Mouse (Mus musculus) myocyte (in vitro differentiated cells): ENCODE data around the gene Zmynd8. TPM values are rescaled to one million over a fixed set of nuclear protein-coding genes. Genes with fewer than 3 reads are reported as not detected.

ENCODE experiments used
- H3K27me3 ChIP-seq: one replicate; pipeline ENCODE4 v1.6.1; 2011; ENCODE audit not compliant: control insufficient read depth, insufficient read depth, insufficient read length
- H3K36me3 ChIP-seq: one replicate; pipeline ENCODE4 v1.6.1; 2011; ENCODE audit not compliant: control insufficient read depth, insufficient read depth
- H3K4me2 ChIP-seq: one replicate; pipeline ENCODE4 v1.6.1; 2011; ENCODE audit warnings: low read depth, control low read depth
- H3K4me3 ChIP-seq: one replicate; pipeline ENCODE4 v1.5.1; 2011; ENCODE audit warnings: mild to moderate bottlenecking, control low read depth, moderate library complexity
- H3K79me2 ChIP-seq: one replicate; pipeline ENCODE4 v1.6.1; 2011; ENCODE audit not compliant: control insufficient read depth, insufficient read depth
- H3ac ChIP-seq: one replicate; pipeline ENCODE4 v1.6.1; 2011; ENCODE audit not compliant: control insufficient read depth, insufficient read length
- CEBPB ChIP-seq: IDR thresholded peaks from 2 replicates; pipeline ENCODE4 v1.6.1; 2011; ENCODE audit warnings: mild to moderate bottlenecking, moderate library complexity; ENCODE audit not compliant: poor library complexity, insufficient read depth, severe bottlenecking
- E2F4 ChIP-seq: IDR thresholded peaks from one replicate; pipeline ENCODE4 v1.6.1; 2011; ENCODE audit warnings: mild to moderate bottlenecking, control low read depth, moderate library complexity; ENCODE audit not compliant: insufficient read depth
- MAX ChIP-seq: IDR thresholded peaks from one replicate; pipeline ENCODE4 v1.6.1; 2011; ENCODE audit warnings: low read depth, mild to moderate bottlenecking, control low read depth
- MYOD1 ChIP-seq, 3 experiments: IDR thresholded peaks; one replicate each; pipeline ENCODE4 v1.6.1; 2011; ENCODE audit warnings: control low read depth in 2 of 3, low read depth in 2 of 3, mild to moderate bottlenecking in 2 of 3, moderate library complexity in 1 of 3; ENCODE audit not compliant: insufficient read length in 2 of 3, control insufficient read depth in 1 of 3
- MYOG ChIP-seq, 3 experiments: IDR thresholded peaks; one replicate each; pipeline ENCODE4 v1.6.1; 2011; ENCODE audit warnings: control low read depth in 2 of 3, low read depth in 2 of 3, mild to moderate bottlenecking in 2 of 3; ENCODE audit not compliant: insufficient read length in 2 of 3, control insufficient read depth in 1 of 3, insufficient read depth in 1 of 3
- POLR2A ChIP-seq: IDR thresholded peaks from one replicate; pipeline ENCODE4 v1.6.1; 2011; ENCODE audit warnings: low read depth, mild to moderate bottlenecking, control low read depth, moderate library complexity; ENCODE audit not compliant: insufficient read length
- POLR2AphosphoS2 ChIP-seq: IDR thresholded peaks from one replicate; pipeline ENCODE4 v1.6.1; 2011; ENCODE audit warnings: low read depth, control low read depth; ENCODE audit not compliant: insufficient read length
- REST ChIP-seq: IDR thresholded peaks from one replicate; pipeline ENCODE4 v1.6.1; 2011; ENCODE audit warnings: mild to moderate bottlenecking, control low read depth, moderate library complexity; ENCODE audit not compliant: insufficient read depth, insufficient read length
- SRF ChIP-seq: IDR thresholded peaks from one replicate; pipeline ENCODE4 v1.6.1; 2011; ENCODE audit warnings: low read depth; ENCODE audit not compliant: control insufficient read depth, insufficient read length
- TCF12 ChIP-seq: IDR thresholded peaks from one replicate; pipeline ENCODE4 v1.6.1; 2011; ENCODE audit warnings: mild to moderate bottlenecking, control low read depth; ENCODE audit not compliant: poor library complexity, insufficient read depth, severe bottlenecking
- TCF3 ChIP-seq: IDR thresholded peaks from one replicate; pipeline ENCODE4 v1.6.1; 2011; ENCODE audit warnings: low read depth, control low read depth; ENCODE audit not compliant: insufficient read length
- USF1 ChIP-seq: IDR thresholded peaks from one replicate; pipeline ENCODE4 v1.6.1; 2011; ENCODE audit warnings: low read depth, mild to moderate bottlenecking, control low read depth, moderate library complexity
- polyA plus RNA-seq: library from polyadenylated mRNA; unstranded; fragments of >200 nt; fragmentation: generic; extraction: Trizol; gene quantifications from one replicate; pipeline ENCODE4 v1.2.1, GENCODE M21; 2012; ENCODE audit warnings: missing spikeins

Zmynd8 gene
- polyA plus RNA-seq, 1 experiment = 20.9 TPM

- TF ChIP-seq TCF3 (no peak), MAX (no peak), MYOD1 (IDR thresholded peaks at IDR 0.05; ENCODE audit: control insufficient read depth in 1 of 3, insufficient read length in 2 of 3, low read depth in 2 of 3) (no peak), POLR2A (no peak), TCF12 (no peak)
Observed at GRCm38 (mm10) chr2:165885225-165885950, 13.4 kb downstream of the Zmynd8 start.

DNA sequence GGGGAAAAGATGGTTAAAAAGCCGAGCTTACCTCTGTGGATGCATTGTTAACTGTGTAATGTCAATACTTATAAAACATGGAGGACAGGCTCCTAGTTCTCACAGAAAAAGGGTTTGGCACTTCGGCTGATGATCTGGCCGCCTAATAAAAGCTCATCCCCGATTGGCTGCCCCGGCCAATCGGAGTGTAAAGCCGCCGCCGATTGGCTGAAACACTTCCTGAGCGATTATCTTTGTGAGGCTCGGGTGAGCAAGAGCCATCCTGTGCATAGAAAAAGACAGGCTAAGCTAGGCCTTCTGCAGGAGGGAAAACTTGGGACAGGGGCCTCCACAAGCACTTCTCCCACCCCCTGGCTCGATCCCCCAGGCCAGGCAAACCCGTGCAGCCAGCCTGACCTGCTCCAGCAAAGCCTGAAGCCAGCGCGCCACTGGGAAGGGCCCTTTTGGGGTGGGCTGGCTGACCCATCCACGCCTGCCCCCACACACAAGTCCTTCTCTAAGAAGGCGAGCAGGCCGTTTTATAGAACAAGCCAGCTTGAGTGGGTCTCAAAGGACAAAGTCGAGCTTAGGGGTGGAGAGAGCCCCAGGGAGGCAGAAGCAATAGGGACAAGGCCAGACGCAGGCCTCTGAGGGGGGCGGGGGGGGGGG is 14.1 kb downstream of the Zmynd8 start:
- Histone ChIP-seq H3K36me3 (no peaks in the 10 kb centered on the region), H3ac (peak overlapping the region; percentile 2), H3K79me2 (peaks cover 46% of the 10 kb centered on the region), H3K27me3 (no peaks in the 10 kb centered on the region), H3K4me2 (peak overlapping the region; percentile 96), H3K4me3 (peak overlapping the region; percentile 40)
- no peak for TF ChIP-seq POLR2AphosphoS2
- no peak for TF ChIP-seq TCF3
- TF ChIP-seq MAX = no peak
- TF ChIP-seq USF1 = no peak
- no peak for TF ChIP-seq MYOG (IDR thresholded peaks at IDR 0.05; ENCODE audit: control insufficient read depth in 1 of 3, insufficient read depth in 1 of 3, insufficient read length in 2 of 3, low read depth in 2 of 3)
- peak; percentile 37 for TF ChIP-seq POLR2A

More at GRCm38 (mm10) chr2:165885225-165885950, 13.4 kb downstream of the Zmynd8 start:
- no peaks in the 10 kb centered on the region for H3K27me3 ChIP-seq
- H3K4me3 ChIP-seq = peak overlapping the region; percentile 40
- H3K36me3 ChIP-seq = no peaks in the 10 kb centered on the region
- H3K79me2 ChIP-seq = peaks cover 39% of the 10 kb centered on the region
- no peak overlapping the region for H3ac ChIP-seq
- peak overlapping the region; percentile 96 for H3K4me2 ChIP-seq

DNA sequence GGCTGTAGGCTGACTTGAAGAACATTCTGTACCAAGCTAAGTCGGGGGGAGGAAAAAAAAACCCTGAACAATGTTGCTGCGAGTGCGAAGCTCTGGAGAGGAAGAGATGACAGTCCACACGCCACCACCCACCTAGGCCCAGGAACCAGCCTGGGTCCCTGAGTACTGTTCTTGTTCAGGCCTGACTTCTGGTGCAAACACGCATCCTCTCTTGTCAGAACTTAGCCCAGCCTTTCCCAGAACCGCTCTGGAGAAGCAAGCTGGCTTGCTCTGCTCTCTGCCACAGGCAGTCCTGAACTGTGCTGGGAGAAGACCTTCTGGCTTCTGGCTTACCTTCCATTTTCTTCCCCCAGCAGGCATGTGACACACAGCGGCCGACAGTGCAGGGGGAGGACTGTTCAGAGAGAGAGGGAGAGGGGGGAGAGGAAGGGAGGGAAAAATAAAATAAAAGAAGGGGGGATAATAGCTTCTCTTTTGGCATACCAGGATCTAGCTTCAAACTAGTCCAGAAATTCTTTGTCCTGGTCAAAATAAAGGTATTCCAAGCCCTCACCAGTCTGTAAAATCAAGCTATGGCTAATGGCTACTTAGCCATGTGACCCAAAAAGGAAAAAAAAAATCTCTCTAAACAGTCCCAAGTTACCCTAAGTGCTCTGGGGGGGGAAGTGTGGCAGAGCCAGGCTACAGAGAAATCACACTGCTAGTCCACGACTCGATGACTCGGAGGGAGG is 14.8 kb downstream of the Zmynd8 start:
- Histone ChIP-seq H3K79me2 (peaks cover 53% of the 10 kb centered on the region), H3K27me3 (no peaks in the 10 kb centered on the region), H3K4me2 (peak overlapping the region; percentile 96), H3ac (peak overlapping the region; percentile 2), H3K4me3 (peak overlapping the region; percentile 40), H3K36me3 (no peaks in the 10 kb centered on the region)
- no peak for TF ChIP-seq TCF3
- no peak for TF ChIP-seq TCF12
- TF ChIP-seq SRF = no peak
- peak; percentile 66 for TF ChIP-seq USF1
- TF ChIP-seq POLR2AphosphoS2 = peak; percentile 21
- TF ChIP-seq CEBPB = no peak
- TF ChIP-seq MYOG (IDR thresholded peaks at IDR 0.05; ENCODE audit: control insufficient read depth in 1 of 3, insufficient read depth in 1 of 3, insufficient read length in 2 of 3, low read depth in 2 of 3) = no peak
- no peak for TF ChIP-seq REST
- peak; percentile 11 for TF ChIP-seq POLR2A
- no peak for TF ChIP-seq E2F4
- no peak for TF ChIP-seq MYOD1 (IDR thresholded peaks at IDR 0.05; ENCODE audit: control insufficient read depth in 1 of 3, insufficient read length in 2 of 3, low read depth in 2 of 3)
- no peak for TF ChIP-seq MAX

GRCm38 (mm10) chr2:165883006-165883405 is 15.8 kb downstream of the Zmynd8 start:
- H3K4me3 ChIP-seq = peak overlapping the region; percentile 40
- H3K36me3 ChIP-seq = peaks cover under 1% of the 10 kb centered on the region
- no peak for TF ChIP-seq SRF
- no peak for TF ChIP-seq USF1
- TF ChIP-seq MAX = no peak
- TF ChIP-seq TCF12 = no peak
- H3K27me3 ChIP-seq = no peaks in the 10 kb centered on the region
- H3K79me2 ChIP-seq = peaks cover 61% of the 10 kb centered on the region
- H3K4me2 ChIP-seq = peak overlapping the region; percentile 96
- no peak overlapping the region for H3ac ChIP-seq
